Mouse (Mus musculus): ENCODE measurements at regions not wholly inside any gene's neighbourhood (a gene's known extent, or its start where the extent isn't known, plus 50 kb on each side); places are given as distances from the start of the nearest gene placed in this dataset.
A peak's percentile ranks its signal among the peaks of the same experiment; 100 is the strongest.

DNA sequence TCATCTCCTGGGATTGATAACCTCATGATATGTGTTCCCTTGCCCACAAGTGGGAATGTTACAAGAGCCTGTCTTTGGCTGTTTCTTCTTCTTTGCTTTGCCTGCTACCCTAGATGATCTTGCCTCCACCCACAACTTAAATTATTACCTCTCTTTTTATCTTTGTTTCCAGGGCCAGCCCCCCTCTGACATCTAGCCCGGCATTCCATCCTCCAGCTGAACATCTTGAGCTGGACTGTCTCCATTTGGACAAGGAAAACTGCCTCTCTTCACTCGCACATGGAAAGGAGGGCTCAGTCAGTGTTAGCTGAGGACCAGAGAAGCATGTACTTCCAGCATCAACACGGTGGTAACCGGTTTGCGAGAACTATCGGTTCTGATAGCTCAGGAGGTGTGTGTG, 124.3 kb downstream of the Zfp365 start:
- 77% methylated on average over 6 of the region's 6 CpGs for WGBS
- no peak for ATAC-seq (ENCODE audit: insufficient read depth, low FRiP score, low TSS enrichment)

GRCm38 (mm10) chr10:67785563-67785962, 126.9 kb downstream of the Zfp365 start:
- WGBS: 81% methylated on average over 2 of the region's 2 CpGs
- no peak overlapping the region for H3K4me2 ChIP-seq (ENCODE audit: low read depth)
- H3K4me1 ChIP-seq (ENCODE audit: control insufficient read depth, insufficient read depth, low read length): no peaks in the 10 kb centered on the region
- H3K27ac ChIP-seq (ENCODE audit: low read depth, low read length): no peak overlapping the region
- H3K27me3 ChIP-seq (ENCODE audit: control insufficient read depth, insufficient read depth, low read length): no peaks in the 10 kb centered on the region
- H3K36me3 ChIP-seq (ENCODE audit: control insufficient read depth, insufficient read depth, low read length): no peaks in the 10 kb centered on the region
- H3K4me3 ChIP-seq (ENCODE audit: low read depth, low read length): no peak overlapping the region
- ATAC-seq (ENCODE audit: insufficient read depth, low FRiP score, low TSS enrichment): no peak
- H3K9ac ChIP-seq (ENCODE audit: low read length): no peak overlapping the region
- no peaks in the 10 kb centered on the region for H3K9me3 ChIP-seq (ENCODE audit: control insufficient read depth, low read length)
- DNase-seq (ENCODE audit: low spot score): no peak

More for the DNA sequence above, 124.3 kb downstream of the Zfp365 start:
- DNase-seq (ENCODE audit: low spot score): no peak
- H3K4me3 ChIP-seq (ENCODE audit: low read depth, low read length): no peak overlapping the region
- H3K27me3 ChIP-seq (ENCODE audit: control insufficient read depth, insufficient read depth, low read length): no peaks in the 10 kb centered on the region
- no peak overlapping the region for H3K9ac ChIP-seq (ENCODE audit: low read length)
- no peak overlapping the region for H3K4me2 ChIP-seq (ENCODE audit: low read depth)
- no peak overlapping the region for H3K27ac ChIP-seq (ENCODE audit: low read depth, low read length)
- no peaks in the 10 kb centered on the region for H3K4me1 ChIP-seq (ENCODE audit: control insufficient read depth, insufficient read depth, low read length)
- no peaks in the 10 kb centered on the region for H3K36me3 ChIP-seq (ENCODE audit: control insufficient read depth, insufficient read depth, low read length)
- H3K9me3 ChIP-seq (ENCODE audit: control insufficient read depth, low read length): no peaks in the 10 kb centered on the region

DNA sequence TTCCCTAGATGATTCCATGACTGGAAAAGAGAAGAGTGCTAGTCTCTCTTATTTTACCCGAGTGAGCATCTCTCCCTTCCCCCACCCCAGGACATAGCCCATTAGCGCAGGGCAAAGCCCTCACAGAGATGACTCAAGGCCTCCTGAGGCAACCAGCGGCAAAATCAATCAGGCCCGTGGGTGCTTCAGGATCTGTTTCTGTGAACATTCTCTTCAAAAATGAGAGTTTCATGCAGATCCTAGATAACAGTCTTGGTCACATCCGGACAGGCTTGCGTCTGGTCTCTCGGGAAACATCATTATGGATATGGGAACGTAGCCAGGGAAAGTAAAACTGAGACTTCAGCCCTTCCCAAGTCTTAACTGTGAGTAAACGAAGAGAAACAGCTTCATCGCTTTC, 134.1 kb downstream of the Zfp365 start:
- Histone ChIP-seq H3K27me3 (ENCODE audit: control insufficient read depth, insufficient read depth, low read length) (no peaks in the 10 kb centered on the region), H3K9ac (ENCODE audit: low read length) (no peak overlapping the region), H3K27ac (ENCODE audit: low read depth, low read length) (no peak overlapping the region), H3K36me3 (ENCODE audit: control insufficient read depth, insufficient read depth, low read length) (no peaks in the 10 kb centered on the region), H3K4me2 (ENCODE audit: low read depth) (no peak overlapping the region), H3K9me3 (ENCODE audit: control insufficient read depth, low read length) (no peaks in the 10 kb centered on the region), H3K4me1 (ENCODE audit: control insufficient read depth, insufficient read depth, low read length) (no peaks in the 10 kb centered on the region), H3K4me3 (ENCODE audit: low read depth, low read length) (no peak overlapping the region)
- 91% methylated on average over 10 of the region's 10 CpGs for WGBS
- ATAC-seq (ENCODE audit: insufficient read depth, low FRiP score, low TSS enrichment) (no peak), DNase-seq (ENCODE audit: low spot score) (no peak)

DNA sequence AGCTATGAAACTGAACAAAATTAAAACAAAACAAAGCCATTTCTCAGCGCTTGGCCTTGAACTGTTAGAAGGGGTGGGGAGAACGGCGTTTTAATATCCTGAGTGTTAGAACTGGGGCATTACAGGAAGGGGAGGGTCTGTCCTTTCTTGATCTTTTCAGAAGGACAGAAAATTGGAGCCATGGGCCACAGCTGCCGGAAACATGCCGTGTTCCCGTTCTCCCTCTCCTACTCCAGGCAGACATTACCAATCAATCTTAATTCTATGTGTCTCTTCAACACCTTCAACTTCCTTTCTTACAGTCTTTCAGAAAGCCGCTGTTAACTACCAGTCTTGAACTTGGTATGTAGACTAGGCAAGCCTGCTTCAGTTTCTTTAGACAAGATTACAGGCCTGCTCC, 134.7 kb downstream of the Zfp365 start:
- DNase-seq (ENCODE audit: low spot score) (no peak), ATAC-seq (ENCODE audit: insufficient read depth, low FRiP score, low TSS enrichment) (no peak)
- WGBS: 93% methylated on average over 7 of the region's 7 CpGs
- Histone ChIP-seq H3K36me3 (ENCODE audit: control insufficient read depth, insufficient read depth, low read length) (no peaks in the 10 kb centered on the region), H3K9me3 (ENCODE audit: control insufficient read depth, low read length) (no peaks in the 10 kb centered on the region), H3K27ac (ENCODE audit: low read depth, low read length) (no peak overlapping the region), H3K27me3 (ENCODE audit: control insufficient read depth, insufficient read depth, low read length) (no peaks in the 10 kb centered on the region), H3K4me3 (ENCODE audit: low read depth, low read length) (no peak overlapping the region), H3K9ac (ENCODE audit: low read length) (no peak overlapping the region), H3K4me2 (ENCODE audit: low read depth) (no peak overlapping the region), H3K4me1 (ENCODE audit: control insufficient read depth, insufficient read depth, low read length) (no peaks in the 10 kb centered on the region)

DNA sequence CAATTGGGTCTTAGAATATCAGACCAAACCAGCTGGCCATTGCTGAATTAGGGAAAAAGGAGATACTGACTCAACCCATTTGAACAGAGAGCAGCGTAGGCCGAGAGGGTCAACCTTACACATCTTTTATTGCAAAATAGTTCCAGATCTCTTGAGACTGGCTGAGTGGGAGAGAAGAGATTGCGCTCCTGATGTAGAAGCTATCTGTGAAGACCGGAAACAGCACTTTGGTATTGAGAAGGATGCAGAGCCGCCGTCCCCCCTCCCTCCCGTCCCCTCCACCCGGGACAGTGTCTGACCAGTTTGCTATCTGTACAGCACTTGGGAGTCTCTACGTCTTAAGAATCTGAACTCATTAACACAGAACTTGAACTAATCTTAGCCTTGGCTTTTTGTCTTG, 135.6 kb downstream of the Zfp365 start:
- no peak for DNase-seq (ENCODE audit: low spot score)
- H3K4me1 ChIP-seq (ENCODE audit: control insufficient read depth, insufficient read depth, low read length): no peaks in the 10 kb centered on the region
- no peak overlapping the region for H3K27ac ChIP-seq (ENCODE audit: low read depth, low read length)
- no peaks in the 10 kb centered on the region for H3K36me3 ChIP-seq (ENCODE audit: control insufficient read depth, insufficient read depth, low read length)
- H3K9ac ChIP-seq (ENCODE audit: low read length): no peak overlapping the region
- no peak for ATAC-seq (ENCODE audit: insufficient read depth, low FRiP score, low TSS enrichment)
- H3K4me2 ChIP-seq (ENCODE audit: low read depth): no peak overlapping the region
- no peak overlapping the region for H3K4me3 ChIP-seq (ENCODE audit: low read depth, low read length)
- no peaks in the 10 kb centered on the region for H3K9me3 ChIP-seq (ENCODE audit: control insufficient read depth, low read length)
- WGBS: 94% methylated on average over 9 of the region's 9 CpGs
- no peaks in the 10 kb centered on the region for H3K27me3 ChIP-seq (ENCODE audit: control insufficient read depth, insufficient read depth, low read length)

DNA sequence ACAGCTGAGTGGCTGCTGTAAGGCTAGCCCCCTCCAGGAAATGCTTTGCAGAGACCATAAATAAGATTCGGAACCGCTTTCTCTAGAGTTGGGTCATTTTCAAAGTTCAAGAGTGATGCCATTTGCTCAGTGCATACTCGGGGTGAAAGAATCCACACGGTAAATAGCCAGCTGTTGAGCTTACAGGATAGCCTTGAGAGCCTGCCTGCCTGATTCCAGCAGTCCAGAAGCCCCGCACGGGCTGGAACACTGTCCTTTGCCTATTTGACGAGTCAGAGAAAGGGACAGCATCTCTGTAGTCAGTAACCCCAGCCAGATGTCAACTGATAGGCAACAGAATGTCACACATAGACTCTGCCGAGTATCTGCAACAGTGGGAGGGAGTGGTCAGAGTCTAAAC, 140.7 kb downstream of the Zfp365 start:
- no peak overlapping the region for H3K4me3 ChIP-seq (ENCODE audit: low read depth, low read length)

GRCm38 (mm10) chr10:67766099-67766498, 146.4 kb downstream of the Zfp365 start:
- 42% methylated on average over 13 of the region's 13 CpGs for WGBS
- Histone ChIP-seq H3K36me3 (ENCODE audit: control insufficient read depth, insufficient read depth, low read length) (no peaks in the 10 kb centered on the region), H3K4me3 (ENCODE audit: low read depth, low read length) (no peak overlapping the region), H3K9me3 (ENCODE audit: control insufficient read depth, low read length) (no peaks in the 10 kb centered on the region), H3K9ac (ENCODE audit: low read length) (no peak overlapping the region), H3K4me1 (ENCODE audit: control insufficient read depth, insufficient read depth, low read length) (no peaks in the 10 kb centered on the region), H3K27ac (ENCODE audit: low read depth, low read length) (no peak overlapping the region), H3K4me2 (ENCODE audit: low read depth) (no peak overlapping the region), H3K27me3 (ENCODE audit: control insufficient read depth, insufficient read depth, low read length) (no peaks in the 10 kb centered on the region)
- DNase-seq (ENCODE audit: low spot score) (peak; percentile 60), ATAC-seq (ENCODE audit: insufficient read depth, low FRiP score, low TSS enrichment) (0 out of 2 replicates have a peak, but pooled peaks have one; percentile 23)

More for the DNA sequence above, 140.7 kb downstream of the Zfp365 start:
- no peaks in the 10 kb centered on the region for H3K9me3 ChIP-seq (ENCODE audit: control insufficient read depth, low read length)
- no peak for DNase-seq (ENCODE audit: low spot score)
- H3K27ac ChIP-seq (ENCODE audit: low read depth, low read length): no peak overlapping the region
- 78% methylated on average over 8 of the region's 8 CpGs for WGBS
- no peaks in the 10 kb centered on the region for H3K27me3 ChIP-seq (ENCODE audit: control insufficient read depth, insufficient read depth, low read length)
- H3K4me2 ChIP-seq (ENCODE audit: low read depth): no peak overlapping the region
- no peak for ATAC-seq (ENCODE audit: insufficient read depth, low FRiP score, low TSS enrichment)
- no peak overlapping the region for H3K9ac ChIP-seq (ENCODE audit: low read length)
- H3K36me3 ChIP-seq (ENCODE audit: control insufficient read depth, insufficient read depth, low read length): no peaks in the 10 kb centered on the region
- no peaks in the 10 kb centered on the region for H3K4me1 ChIP-seq (ENCODE audit: control insufficient read depth, insufficient read depth, low read length)

DNA sequence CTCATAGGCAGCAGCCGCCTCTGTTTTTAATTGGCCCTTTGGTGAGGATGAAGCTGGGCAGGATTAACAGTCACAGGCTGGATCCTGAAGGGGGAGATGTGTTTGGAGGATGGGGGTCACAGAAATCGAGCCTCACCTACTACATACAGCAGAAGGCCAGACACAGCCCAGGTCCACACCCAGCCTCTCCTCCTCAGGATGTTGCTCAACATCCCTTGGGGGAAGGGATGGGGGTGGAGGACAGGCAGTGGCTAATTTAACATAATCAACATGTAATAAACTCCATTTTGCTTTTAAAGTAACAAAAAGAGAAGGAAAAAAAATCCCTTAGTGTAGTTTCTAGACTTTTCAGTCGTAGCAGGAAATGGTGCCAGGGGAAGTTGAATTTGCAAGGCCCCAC, 152.0 kb downstream of the Zfp365 start:
- no peak for ATAC-seq (ENCODE audit: insufficient read depth, low FRiP score, low TSS enrichment)
- 66% methylated on average over 3 of the region's 3 CpGs for WGBS
- no peaks in the 10 kb centered on the region for H3K9me3 ChIP-seq (ENCODE audit: control insufficient read depth, low read length)
- no peak overlapping the region for H3K4me3 ChIP-seq (ENCODE audit: low read depth, low read length)
- no peak overlapping the region for H3K4me2 ChIP-seq (ENCODE audit: low read depth)
- no peaks in the 10 kb centered on the region for H3K4me1 ChIP-seq (ENCODE audit: control insufficient read depth, insufficient read depth, low read length)
- H3K9ac ChIP-seq (ENCODE audit: low read length): no peak overlapping the region
- no peak for DNase-seq (ENCODE audit: low spot score)
- H3K27ac ChIP-seq (ENCODE audit: low read depth, low read length): no peak overlapping the region
- no peaks in the 10 kb centered on the region for H3K36me3 ChIP-seq (ENCODE audit: control insufficient read depth, insufficient read depth, low read length)
- no peaks in the 10 kb centered on the region for H3K27me3 ChIP-seq (ENCODE audit: control insufficient read depth, insufficient read depth, low read length)

DNA sequence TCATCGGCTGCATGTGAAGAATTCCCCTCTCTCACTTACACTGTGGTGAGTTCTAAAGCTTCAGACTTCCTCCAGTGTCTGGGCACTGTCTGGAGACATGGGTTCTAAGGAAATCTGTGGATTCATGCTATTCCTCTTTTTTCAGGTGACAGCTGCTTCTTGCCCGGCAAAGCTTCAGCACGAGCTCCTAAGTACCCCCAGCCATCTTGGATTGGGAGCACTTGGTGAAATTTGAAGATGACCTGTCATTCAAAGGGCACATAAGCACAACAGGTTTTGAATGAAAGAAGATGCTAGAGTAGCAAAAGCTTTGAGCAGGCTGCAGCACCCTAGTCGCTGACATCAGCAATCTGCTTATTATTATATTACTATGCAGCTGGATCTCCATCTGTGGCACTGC, 164.3 kb downstream of the Zfp365 start:
- H3K9ac ChIP-seq (ENCODE audit: low read length): no peak overlapping the region
- no peak overlapping the region for H3K4me3 ChIP-seq (ENCODE audit: low read depth, low read length)
- H3K27me3 ChIP-seq (ENCODE audit: control insufficient read depth, insufficient read depth, low read length): no peaks in the 10 kb centered on the region
- DNase-seq (ENCODE audit: low spot score): no peak
- no peak for ATAC-seq (ENCODE audit: insufficient read depth, low FRiP score, low TSS enrichment)
- H3K4me2 ChIP-seq (ENCODE audit: low read depth): no peak overlapping the region
- no peaks in the 10 kb centered on the region for H3K36me3 ChIP-seq (ENCODE audit: control insufficient read depth, insufficient read depth, low read length)
- H3K9me3 ChIP-seq (ENCODE audit: control insufficient read depth, low read length): no peaks in the 10 kb centered on the region
- no peak overlapping the region for H3K27ac ChIP-seq (ENCODE audit: low read depth, low read length)
- H3K4me1 ChIP-seq (ENCODE audit: control insufficient read depth, insufficient read depth, low read length): no peaks in the 10 kb centered on the region
- 79% methylated on average over 4 of the region's 4 CpGs for WGBS

All from neural tube, embryonic 11.5 days (tissue).